Mouse (Mus musculus) Patski (cell line): ENCODE data around the gene Cyp2t4. TPM values are rescaled to one million over a fixed set of nuclear protein-coding genes. Genes with fewer than 3 reads are reported as not detected.

Experiments
- ATAC-seq: fragments of 100-300 bp; one replicate; pipeline ENCODE4 v1.8.0; 2021
- CTCF ChIA-PET: fragments of 350-600 bp; sonication (Branson Sonifier 250); formaldehyde crosslinking; loops from one replicate; lab custom pipeline; 2022; ENCODE audit warnings: inconsistent platforms; lab: Charles Lee
- POLR2A ChIA-PET: fragments of 350-600 bp; sonication (Branson Sonifier 250); formaldehyde crosslinking; loops from one replicate; lab custom pipeline; 2022; ENCODE audit warnings: antibody characterized with exemption, inconsistent platforms; lab: Charles Lee
- DNase-seq: peaks from one replicate; pipeline ENCODE4 v3.0.0-alpha.2; 2011; ENCODE audit warnings: low read depth, low spot score
- H3K27me3 ChIP-seq: fragments of 371-371 bp; one replicate; pipeline ENCODE4 v1.5.1; 2021
- CTCF ChIP-seq: fragments of 100-300 bp; IDR thresholded peaks from one replicate; pipeline ENCODE4 v1.5.1; 2021
- in situ Hi-C: fragments of 300-500 bp; cut with MboI; formaldehyde crosslinking; loops from 3 replicates; pipeline ENCODE4 v1.11.1; 2018; ENCODE audit warnings: low pct_unique_long_range_greater_than_20kb, mixed read lengths
- polyA plus RNA-seq: library from polyadenylated mRNA; unstranded; gene quantifications from one replicate; pipeline ENCODE4 v1.2.3, GENCODE M21; 2021

Gene Cyp2t4
- 0.33 TPM for polyA plus RNA-seq

- no peak for TF ChIP-seq CTCF
- DNase-seq (no peak), ATAC-seq (no peak)
- in situ Hi-C loops, result no loop called here
- no peaks in the 10 kb centered on the region for H3K27me3 ChIP-seq
- CTCF ChIA-PET, result no interaction called here
- POLR2A ChIA-PET, result no interaction called here
These were observed at the start of gene Cyp2t4 for GRCm38 (mm10) chr7:27153205-27153764. Gene Cyp2t4, plus strand, starts transcription at chr7:27153714.

DNA sequence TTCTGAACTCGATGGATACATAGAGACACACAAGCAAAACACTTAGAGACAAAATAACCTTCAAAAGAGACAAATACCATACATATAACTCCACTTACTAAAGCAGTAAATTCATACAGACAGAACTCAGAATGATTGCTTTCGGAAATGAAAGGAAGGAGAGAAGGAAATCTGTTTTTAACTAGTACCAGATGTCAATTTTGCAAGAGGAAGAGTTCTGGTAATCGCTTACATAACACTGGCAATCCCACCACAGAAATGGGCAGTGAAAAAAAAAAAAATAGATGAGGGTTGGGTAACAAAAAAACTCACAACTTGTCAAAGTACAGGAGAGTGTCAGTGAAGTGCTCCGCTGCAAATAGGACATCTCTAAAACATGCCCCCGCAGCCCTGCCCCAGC lies 48.6 kb upstream of the Cyp2t4 start:
- POLR2A ChIA-PET, result no interaction called here

DNA sequence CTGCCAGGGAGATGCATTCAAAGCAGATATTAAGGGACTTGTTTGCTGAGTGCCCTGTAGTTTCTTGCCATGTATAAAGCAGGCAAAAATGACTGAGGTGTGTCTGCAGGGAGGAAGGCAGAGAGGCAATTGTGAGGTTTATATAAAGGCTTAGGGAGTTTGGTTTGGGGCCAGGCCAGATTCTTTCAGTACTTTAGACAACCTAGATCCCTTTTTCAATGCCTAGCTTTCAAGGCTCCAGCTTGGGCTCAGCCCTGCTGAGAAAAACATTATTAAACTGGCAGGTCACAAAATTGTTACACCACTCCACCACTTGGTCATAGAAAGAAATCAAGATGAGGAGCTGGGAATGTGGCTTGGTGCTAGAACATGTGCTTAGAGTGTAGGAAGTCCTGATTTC lies 43.2 kb upstream of the Cyp2t4 start:
- no peak for TF ChIP-seq CTCF
- ATAC-seq (no peak), DNase-seq (no peak)
- POLR2A ChIA-PET, result interaction anchor here (0.7 kb wide), 1 partner anchor 41 kb away, joined by 3 read pairs; no protein-coding TSS in a partner anchor
- CTCF ChIA-PET, result no interaction called here
- in situ Hi-C loops, result no loop called here
- peaks cover 14% of the 10 kb centered on the region for H3K27me3 ChIP-seq

More for the DNA sequence above, 48.6 kb upstream of the Cyp2t4 start:
- ATAC-seq (no peak), DNase-seq (no peak)
- H3K27me3 ChIP-seq, result peaks cover 10% of the 10 kb centered on the region
- TF ChIP-seq CTCF, result no peak
- CTCF ChIA-PET, result no interaction called here
- in situ Hi-C loops, result no loop called here

- TF ChIP-seq CTCF, result no peak
- in situ Hi-C loops, result no loop called here
- DNase-seq (no peak), ATAC-seq (no peak)
- POLR2A ChIA-PET, result interaction anchor here (0.7 kb wide), 1 partner anchor 42 kb away, joined by 3 read pairs; no protein-coding TSS in a partner anchor
- peaks cover 10% of the 10 kb centered on the region for H3K27me3 ChIP-seq
- CTCF ChIA-PET, result no interaction called here
These were observed 42.5 kb upstream of the Cyp2t4 start for GRCm38 (mm10) chr7:27111038-27111437.

GRCm38 (mm10) chr7:27111987-27112386 lies 41.5 kb upstream of the Cyp2t4 start:
- in situ Hi-C loops, result no loop called here
- CTCF ChIA-PET, result no interaction called here
- DNase-seq (no peak), ATAC-seq (no peak)
- POLR2A ChIA-PET, result no interaction called here
- H3K27me3 ChIP-seq, result peaks cover 9% of the 10 kb centered on the region
- TF ChIP-seq CTCF, result no peak

- peaks cover 15% of the 10 kb centered on the region for H3K27me3 ChIP-seq
- ChIA-PET CTCF (no interaction called here), POLR2A (no interaction called here)
- DNase-seq, result no peak
- in situ Hi-C loops, result no loop called here
- no peak for TF ChIP-seq CTCF
- ATAC-seq, result no peak
These were observed 35.4 kb upstream of the Cyp2t4 start for GRCm38 (mm10) chr7:27118033-27118511.

DNA sequence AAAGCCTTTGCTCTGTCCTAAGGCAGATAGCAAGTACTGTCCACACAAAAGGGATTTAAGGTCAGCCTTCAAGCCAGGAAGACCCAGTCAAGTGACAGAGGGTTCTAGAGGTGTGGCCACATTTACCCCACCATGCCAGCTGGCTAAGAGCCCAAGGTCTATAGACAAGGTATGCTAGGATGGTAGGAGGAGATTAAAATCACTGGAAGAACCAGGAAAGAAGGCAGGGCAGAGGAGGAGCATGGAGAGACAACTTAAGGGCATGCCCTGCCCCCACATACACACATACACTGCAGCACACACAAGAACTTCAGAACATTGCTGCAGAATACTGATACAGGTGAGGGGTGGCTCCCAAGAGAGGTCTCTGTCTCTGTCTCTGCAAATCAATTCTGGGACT lies 33.8 kb upstream of the Cyp2t4 start, which contains the start of gene Cyp2f2:
Cyp2f2 (plus strand) TSS at position 234 of the 400 bp plus-strand sequence.
- in situ Hi-C loops, result loop anchor here (10.0 kb wide), 1 partner anchor 335 kb away; no protein-coding TSS in a partner anchor
- ATAC-seq, result no peak
- peaks cover 18% of the 10 kb centered on the region for H3K27me3 ChIP-seq
- POLR2A ChIA-PET, result no interaction called here
- TF ChIP-seq CTCF, result no peak
- CTCF ChIA-PET, result no interaction called here
- DNase-seq, result no peak

DNA sequence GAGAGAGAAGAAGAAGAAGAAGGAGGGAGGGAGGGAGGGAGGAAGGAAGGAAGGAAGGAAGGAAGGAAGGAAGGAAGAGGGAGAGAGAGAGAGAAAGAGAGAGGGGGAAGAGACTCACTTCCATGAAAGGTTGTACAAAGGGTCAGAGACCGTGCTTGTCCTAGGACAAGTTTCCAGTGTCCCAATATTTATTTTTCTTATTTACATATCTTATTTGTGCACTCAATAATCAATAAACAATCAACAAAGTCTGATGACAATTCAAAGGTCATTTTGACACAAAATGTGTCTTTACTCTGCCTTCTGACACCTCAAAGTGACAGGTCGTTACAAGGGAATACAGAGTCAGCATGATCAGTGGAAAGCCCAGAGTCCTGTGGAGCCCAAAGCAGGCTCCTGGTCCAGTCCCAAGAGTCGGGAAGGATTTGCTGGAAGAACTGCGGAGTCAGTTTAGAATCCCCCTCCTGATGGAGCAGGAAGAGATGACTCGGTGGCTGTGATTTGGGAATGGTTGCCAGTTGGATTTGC lies 29.1 kb upstream of the Cyp2t4 start:
- no peak for TF ChIP-seq CTCF
- in situ Hi-C loops, result loop anchor here (10.0 kb wide), 1 partner anchor 340 kb away; no protein-coding TSS in a partner anchor

DNA sequence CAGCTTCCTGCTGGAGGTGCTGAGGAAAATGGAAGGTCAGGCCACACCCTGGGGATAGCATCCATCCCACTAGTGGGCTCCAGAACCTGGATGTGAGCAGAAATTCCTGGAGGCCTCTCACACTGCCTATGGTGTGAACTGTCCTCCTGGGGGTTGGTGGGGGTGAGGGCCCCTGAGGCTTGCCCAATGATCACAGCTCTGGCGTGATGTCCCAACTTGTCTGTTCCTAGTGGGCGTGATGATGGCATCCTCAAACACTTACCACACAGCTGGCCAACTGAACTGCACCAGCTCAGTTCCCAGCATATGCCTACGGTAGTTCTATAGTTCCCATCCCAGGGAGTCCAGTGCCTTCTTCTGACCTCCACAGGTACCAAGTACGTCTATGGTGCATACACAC lies 28.5 kb upstream of the Cyp2t4 start:
- ChIA-PET CTCF (no interaction called here), POLR2A (no interaction called here)
- in situ Hi-C loops, result loop anchor here (10.0 kb wide), 1 partner anchor 340 kb away; no protein-coding TSS in a partner anchor
- DNase-seq (no peak), ATAC-seq (no peak)
- H3K27me3 ChIP-seq, result peaks cover 17% of the 10 kb centered on the region
- TF ChIP-seq CTCF, result no peak

More for the DNA sequence above, 29.1 kb upstream of the Cyp2t4 start:
- DNase-seq (no peak), ATAC-seq (no peak)
- ChIA-PET POLR2A (no interaction called here), CTCF (no interaction called here)
- H3K27me3 ChIP-seq, result peaks cover 17% of the 10 kb centered on the region

DNA sequence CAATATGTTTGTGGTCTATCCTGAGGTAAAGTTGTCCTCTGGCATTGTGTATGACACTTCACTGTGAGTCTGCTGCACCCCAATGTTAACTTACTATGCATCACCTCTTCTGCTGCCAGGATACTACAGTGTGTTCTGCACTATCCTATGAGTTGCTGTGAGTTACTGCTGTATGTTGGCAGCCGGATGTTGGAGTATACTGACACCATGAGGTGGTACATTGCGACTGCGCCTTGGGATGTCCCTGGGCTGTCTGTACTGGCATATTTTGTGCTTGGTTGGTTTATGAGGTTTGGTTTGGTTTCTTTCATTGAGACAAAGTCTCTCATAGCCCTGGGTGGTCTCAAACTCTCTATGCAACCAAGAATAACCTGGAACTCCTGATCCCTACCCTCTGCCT lies 25.4 kb upstream of the Cyp2t4 start:
- in situ Hi-C loops, result loop anchor here (10.0 kb wide), 1 partner anchor 343 kb away; no protein-coding TSS in a partner anchor
- H3K27me3 ChIP-seq, result peaks cover 12% of the 10 kb centered on the region
- DNase-seq (no peak), ATAC-seq (no peak)
- CTCF ChIA-PET, result no interaction called here
- POLR2A ChIA-PET, result no interaction called here
- peak; percentile 58 for TF ChIP-seq CTCF

- in situ Hi-C loops, result loop anchor here (10.0 kb wide), 1 partner anchor 344 kb away; no protein-coding TSS in a partner anchor
- ATAC-seq, result no peak
- no peak for DNase-seq
- POLR2A ChIA-PET, result no interaction called here
- CTCF ChIA-PET, result no interaction called here
- peaks cover 14% of the 10 kb centered on the region for H3K27me3 ChIP-seq
- TF ChIP-seq CTCF, result no peak
These were observed 24.6 kb upstream of the Cyp2t4 start for GRCm38 (mm10) chr7:27128946-27129345.
